Mouse (Mus musculus) bone marrow macrophage, adult 2 months (primary cell): Measurements from ENCODE around the gene Gss.

Experiments used
- CTCF ChIP-seq: IDR thresholded peaks from 2 replicates; pipeline ENCODE4 v1.5.1; 2012; ENCODE audit warnings: low read depth, mild to moderate bottlenecking, low read length, moderate library complexity
- POLR2A ChIP-seq: IDR thresholded peaks from 2 replicates; pipeline ENCODE4 v1.6.1; 2012; ENCODE audit warnings: mild to moderate bottlenecking, low read depth, low read length, borderline replicate concordance

- TF ChIP-seq CTCF (no peak), POLR2A (no peak)
Measured at GRCm38 (mm10) chr2:155573001-155573400, 19.6 kb downstream of the Gss start.
